Mouse (Mus musculus) lung, postnatal 25 days (tissue): ENCODE measurements around the gene Pabpn1l.
"Not testable (repeated sequence)": the region's sequence is repeated elsewhere in the genome, so short reads cannot be mapped to it uniquely, and the experiment has no call there.

Experiments
- DNase-seq: peaks from one replicate; pipeline ENCODE4 v3.0.0; 2022; ENCODE audit warnings: low spot score

Gene Pabpn1l

GRCm38 (mm10) chr8:122575735-122576647, 46.5 kb downstream of the Pabpn1l start:
- no peak for DNase-seq

- DNase-seq = no peak
Measured at GRCm38 (mm10) chr8:122575286-122575685, 47.3 kb downstream of the Pabpn1l start.

GRCm38 (mm10) chr8:122574667-122575251, 47.8 kb downstream of the Pabpn1l start:
- no peak for DNase-seq

DNA sequence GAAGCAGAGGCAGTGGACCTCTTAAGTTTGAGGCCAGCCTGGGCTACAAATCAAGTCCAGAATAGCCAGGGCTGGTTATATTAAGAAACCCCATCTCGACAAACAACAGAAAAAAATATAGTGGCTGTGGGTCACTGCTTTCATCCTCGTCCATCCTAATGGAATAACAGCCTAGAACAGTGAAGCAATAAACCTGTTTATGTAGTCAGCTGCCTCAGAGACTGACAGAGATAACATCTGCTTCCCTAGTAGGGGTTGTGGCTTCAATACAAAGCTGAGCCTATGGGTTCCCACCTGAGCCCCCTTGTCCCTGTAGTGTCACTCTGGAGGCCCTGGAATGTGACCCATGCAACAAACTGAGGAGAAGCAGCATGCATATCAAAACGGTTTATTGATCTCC, 48.3 kb downstream of the Pabpn1l start:
- no peak for DNase-seq

DNA sequence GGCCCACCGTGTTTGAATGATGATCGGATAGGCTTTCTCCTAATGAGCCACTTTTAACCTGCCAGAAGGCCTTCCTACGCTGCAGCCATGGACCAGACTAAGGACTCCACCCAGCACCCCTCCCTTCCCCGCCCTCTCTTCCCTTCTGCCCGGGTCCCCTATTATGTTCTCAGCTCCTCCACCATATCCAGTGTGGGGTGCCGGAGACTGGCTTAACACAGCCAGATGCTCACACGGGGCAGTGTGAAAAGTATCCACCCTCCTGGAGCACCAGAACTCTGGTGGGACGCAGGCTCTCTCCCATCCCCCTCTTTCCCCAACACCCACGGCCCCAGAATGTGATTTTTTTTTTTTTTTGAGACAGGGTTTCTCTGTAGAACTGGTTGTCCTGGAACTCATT, 49.0 kb downstream of the Pabpn1l start:
- no peak for DNase-seq

GRCm38 (mm10) chr8:122573176-122573575, 49.4 kb downstream of the Pabpn1l start:
- not testable (repeated sequence) for DNase-seq

GRCm38 (mm10) chr8:122572751-122573150, 49.8 kb downstream of the Pabpn1l start:
- DNase-seq = no peak

- no peak for DNase-seq
Measured at GRCm38 (mm10) chr8:122571750-122572267, 50.7 kb downstream of the Pabpn1l start.

DNA sequence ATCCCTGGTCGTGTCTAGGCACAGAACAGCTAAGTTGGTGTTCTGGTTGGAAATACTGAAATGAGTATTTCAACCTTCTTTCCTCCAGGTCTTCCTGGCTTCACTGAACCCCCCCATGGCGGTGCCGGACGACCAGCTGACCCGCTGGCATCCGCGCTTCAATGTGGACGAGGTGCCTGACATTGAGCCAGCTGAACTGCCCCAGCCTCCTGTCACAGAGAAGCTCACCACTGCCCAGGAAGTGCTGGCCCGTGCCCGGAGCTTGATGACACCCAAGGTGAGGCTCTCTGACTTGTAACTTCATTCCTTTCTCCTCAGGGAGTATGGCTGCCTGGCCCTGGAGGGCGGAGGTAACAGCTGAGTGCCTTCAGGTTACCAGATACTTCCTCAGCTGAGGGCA, 51.4 kb downstream of the Pabpn1l start:
- no peak for DNase-seq

- DNase-seq = no peak
Measured at GRCm38 (mm10) chr8:122569996-122570395, 52.5 kb downstream of the Pabpn1l start.
